Mouse (Mus musculus): ENCODE measurements around the gene Snd1. TPM values are rescaled to one million over a fixed set of nuclear protein-coding genes. Genes with fewer than 3 reads are reported as not detected.

Gene Snd1
- 104 and 113 TPM in 2 replicates for polyA plus RNA-seq (2012; rRNA removed)
- polyA plus RNA-seq (2014; fragmentation: Nextera tagmentation; extraction: Ambion mirVana), result 120 and 128 TPM in 2 replicates

GRCm38 (mm10) chr6:28474839-28475238 is at the start of gene Snd1:
Gene Snd1, plus strand, starts transcription at chr6:28475139.
- Histone ChIP-seq H3K27ac (replicated peaks; ENCODE audit: low read depth, low read length) (no peak within 1 kb of the TSS), H3K9me3 (ENCODE audit: control insufficient read depth, low read length) (no peaks in the 10 kb centered on the region), H3K9ac (ENCODE audit: low read depth, low read length, severe bottlenecking) (no peak within 1 kb of the TSS), H3K27me3 (ENCODE audit: control insufficient read depth, insufficient read depth, low read length) (no peaks in the 10 kb centered on the region), H3K4me1 (ENCODE audit: control insufficient read depth, insufficient read depth, low read length) (peaks cover 6% of the 10 kb centered on the region; the same call in 1 of the 2 replicates), H3K4me2 (replicated peaks; ENCODE audit: low read depth, low read length, severe bottlenecking) (no peak within 1 kb of the TSS), H3K36me3 (ENCODE audit: control insufficient read depth, insufficient read depth, low read length) (no peaks in the 10 kb centered on the region), H3K4me3 (replicated peaks; ENCODE audit: low read length) (no peak within 1 kb of the TSS)
- DNase-seq (ENCODE audit: low spot score) (no peak), ATAC-seq (ENCODE audit: low FRiP score, low read depth) (no peak)
- 83% methylated on average over 5 of the region's 5 CpGs for WGBS
- TF ChIP-seq POLR2A (IDR thresholded peaks at IDR 0.05; ENCODE audit: borderline replicate concordance, extremely low read depth, insufficient read depth, insufficient read length), result no peak

- Histone ChIP-seq H3K4me3 (replicated peaks; ENCODE audit: low read length) (no peak within 1 kb of the TSS), H3K9me3 (ENCODE audit: control insufficient read depth, low read length) (no peaks in the 10 kb centered on the region), H3K36me3 (ENCODE audit: control insufficient read depth, insufficient read depth, low read length) (peaks cover 25% of the 10 kb centered on the region), H3K9ac (ENCODE audit: low read depth, low read length, severe bottlenecking) (no peak within 1 kb of the TSS), H3K27me3 (ENCODE audit: control insufficient read depth, insufficient read depth, low read length) (no peaks in the 10 kb centered on the region), H3K4me1 (ENCODE audit: control insufficient read depth, insufficient read depth, low read length) (peaks cover 9% of the 10 kb centered on the region; the same call in 1 of the 2 replicates), H3K4me2 (replicated peaks; ENCODE audit: low read depth, low read length, severe bottlenecking) (no peak within 1 kb of the TSS), H3K27ac (replicated peaks; ENCODE audit: low read depth, low read length) (no peak within 1 kb of the TSS)
- no peak for TF ChIP-seq POLR2A (IDR thresholded peaks at IDR 0.05; ENCODE audit: borderline replicate concordance, extremely low read depth, insufficient read depth, insufficient read length)
- WGBS, result 92% methylated on average over 3 of the region's 3 CpGs
- DNase-seq (ENCODE audit: low spot score), result no peak
- ATAC-seq (ENCODE audit: low FRiP score, low read depth), result no peak
Measured at GRCm38 (mm10) chr6:28427096-28427839, 47.7 kb upstream of the Snd1 start, which contains the start of gene Fscn3. Gene Fscn3, plus strand, starts transcription at chr6:28427789.

- Histone ChIP-seq H3K36me3 (ENCODE audit: control insufficient read depth, insufficient read depth, low read length) (peaks cover 25% of the 10 kb centered on the region), H3K27ac (replicated peaks; ENCODE audit: low read depth, low read length) (no peak within 1 kb of the TSS), H3K27me3 (ENCODE audit: control insufficient read depth, insufficient read depth, low read length) (no peaks in the 10 kb centered on the region), H3K4me1 (ENCODE audit: control insufficient read depth, insufficient read depth, low read length) (peaks cover 8% of the 10 kb centered on the region; the same call in 1 of the 2 replicates), H3K4me3 (replicated peaks; ENCODE audit: low read length) (no peak within 1 kb of the TSS), H3K9me3 (ENCODE audit: control insufficient read depth, low read length) (no peaks in the 10 kb centered on the region), H3K9ac (ENCODE audit: low read depth, low read length, severe bottlenecking) (no peak within 1 kb of the TSS), H3K4me2 (replicated peaks; ENCODE audit: low read depth, low read length, severe bottlenecking) (no peak within 1 kb of the TSS)
- 90% methylated on average over 3 of the region's 3 CpGs for WGBS
- no peak for TF ChIP-seq POLR2A (IDR thresholded peaks at IDR 0.05; ENCODE audit: borderline replicate concordance, extremely low read depth, insufficient read depth, insufficient read length)
- ATAC-seq (ENCODE audit: low FRiP score, low read depth) (no peak), DNase-seq (ENCODE audit: low spot score) (no peak)
Measured at GRCm38 (mm10) chr6:28428290-28428689, 46.6 kb upstream of the Snd1 start, which contains the start of gene Gcc1. Gene Gcc1, minus strand, starts transcription at chr6:28428390.

GRCm38 (mm10) chr6:28429870-28430269 is 45.1 kb upstream of the Snd1 start:
- Histone ChIP-seq H3K4me1 (ENCODE audit: control insufficient read depth, insufficient read depth, low read length) (peaks cover 1% of the 10 kb centered on the region; the same call in 1 of the 2 replicates), H3K4me3 (replicated peaks; ENCODE audit: low read length) (no peak overlapping the region), H3K27ac (replicated peaks; ENCODE audit: low read depth, low read length) (no peak overlapping the region), H3K27me3 (ENCODE audit: control insufficient read depth, insufficient read depth, low read length) (no peaks in the 10 kb centered on the region), H3K4me2 (replicated peaks; ENCODE audit: low read depth, low read length, severe bottlenecking) (no peak overlapping the region), H3K36me3 (ENCODE audit: control insufficient read depth, insufficient read depth, low read length) (peaks cover 25% of the 10 kb centered on the region), H3K9ac (ENCODE audit: low read depth, low read length, severe bottlenecking) (no peak overlapping the region), H3K9me3 (ENCODE audit: control insufficient read depth, low read length) (no peaks in the 10 kb centered on the region)
- no peak for TF ChIP-seq POLR2A (IDR thresholded peaks at IDR 0.05; ENCODE audit: borderline replicate concordance, extremely low read depth, insufficient read depth, insufficient read length)
- WGBS, result 86% methylated on average over 11 of the region's 11 CpGs
- ATAC-seq (ENCODE audit: low FRiP score, low read depth) (no peak), DNase-seq (ENCODE audit: low spot score) (no peak)

- WGBS, result 76% methylated on average over 10 of the region's 10 CpGs
- Histone ChIP-seq H3K27ac (replicated peaks; ENCODE audit: low read depth, low read length) (no peak overlapping the region), H3K9me3 (ENCODE audit: control insufficient read depth, low read length) (no peaks in the 10 kb centered on the region), H3K4me1 (ENCODE audit: control insufficient read depth, insufficient read depth, low read length) (no peaks in the 10 kb centered on the region), H3K36me3 (ENCODE audit: control insufficient read depth, insufficient read depth, low read length) (peaks cover 18% of the 10 kb centered on the region), H3K9ac (ENCODE audit: low read depth, low read length, severe bottlenecking) (no peak overlapping the region), H3K4me2 (replicated peaks; ENCODE audit: low read depth, low read length, severe bottlenecking) (no peak overlapping the region), H3K4me3 (replicated peaks; ENCODE audit: low read length) (no peak overlapping the region), H3K27me3 (ENCODE audit: control insufficient read depth, insufficient read depth, low read length) (no peaks in the 10 kb centered on the region)
- ATAC-seq (ENCODE audit: low FRiP score, low read depth) (no peak), DNase-seq (ENCODE audit: low spot score) (no peak)
- no peak for TF ChIP-seq POLR2A (IDR thresholded peaks at IDR 0.05; ENCODE audit: borderline replicate concordance, extremely low read depth, insufficient read depth, insufficient read length)
Measured at GRCm38 (mm10) chr6:28430795-28431537, 44.0 kb upstream of the Snd1 start.
